Mouse (Mus musculus) CD4-positive, CD25-positive, alpha-beta regulatory T cell, adult 2 months (primary cell): ENCODE results near the gene Fads1.

Experiments
- DNase-seq: peaks from one replicate; pipeline ENCODE4 v3.0.0-alpha.2; 2012; ENCODE audit warnings: low read depth, low spot score

Gene Fads1

DNA sequence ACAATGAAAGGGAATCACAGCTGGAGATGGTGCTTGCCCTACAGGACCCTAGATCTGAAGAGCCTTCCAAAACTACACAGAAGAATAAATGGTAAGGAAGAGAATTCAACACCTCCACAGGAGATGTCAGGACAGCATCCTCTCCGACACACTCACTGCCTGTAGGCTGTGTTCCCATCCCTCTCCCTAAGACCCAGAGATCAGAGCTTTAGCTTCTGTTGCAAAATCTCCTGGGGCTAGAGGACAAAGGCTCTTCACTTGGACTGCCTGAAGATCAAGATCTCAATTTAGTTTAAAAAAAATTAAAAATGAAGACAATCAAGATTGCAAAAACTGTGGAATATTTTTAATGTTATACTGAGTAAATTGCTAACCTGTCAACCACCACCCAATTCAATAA, 6.2 kb upstream of the Fads1 start:
- DNase-seq: no peak

DNA sequence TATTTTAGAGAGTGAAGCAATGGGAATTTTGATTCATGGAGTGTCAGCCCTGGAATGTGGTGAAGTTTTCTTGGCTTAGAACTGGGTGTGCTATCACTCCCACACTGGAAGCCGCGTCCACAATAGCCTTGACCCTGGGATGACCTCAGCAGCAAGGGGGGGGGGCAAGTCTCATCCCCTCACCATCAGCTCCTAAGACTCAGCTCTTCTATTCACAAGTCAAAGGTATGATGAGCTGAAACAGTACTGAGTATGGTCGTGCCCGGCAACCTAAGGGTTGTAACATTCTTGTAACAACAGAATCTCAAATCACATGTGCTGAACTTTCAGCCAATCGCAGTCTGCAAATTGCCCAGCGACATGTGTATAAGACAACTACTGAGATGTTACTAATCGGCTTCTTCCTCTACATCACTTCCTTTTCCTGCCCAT, 5.7 kb upstream of the Fads1 start:
- DNase-seq: no peak

DNA sequence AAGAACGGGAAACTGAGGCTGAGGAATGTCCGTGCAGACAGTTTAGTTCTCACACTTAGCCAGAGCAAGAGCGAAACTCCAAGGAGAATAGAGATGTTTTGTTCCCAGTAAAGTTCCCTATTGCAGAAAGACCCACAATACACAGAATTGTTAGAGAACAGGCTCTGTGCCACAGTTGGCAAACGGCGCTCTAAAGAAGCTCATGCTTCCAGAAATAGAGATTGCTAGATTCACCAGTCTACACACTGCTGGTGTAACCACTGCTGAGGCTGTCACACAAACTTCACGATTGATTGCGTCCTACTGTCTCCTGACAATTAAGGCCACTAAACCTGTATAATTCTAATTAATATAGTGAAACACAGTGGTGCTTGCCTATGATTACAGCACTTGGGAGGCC, 1.5 kb upstream of the Fads1 start:
- DNase-seq: no peak

DNA sequence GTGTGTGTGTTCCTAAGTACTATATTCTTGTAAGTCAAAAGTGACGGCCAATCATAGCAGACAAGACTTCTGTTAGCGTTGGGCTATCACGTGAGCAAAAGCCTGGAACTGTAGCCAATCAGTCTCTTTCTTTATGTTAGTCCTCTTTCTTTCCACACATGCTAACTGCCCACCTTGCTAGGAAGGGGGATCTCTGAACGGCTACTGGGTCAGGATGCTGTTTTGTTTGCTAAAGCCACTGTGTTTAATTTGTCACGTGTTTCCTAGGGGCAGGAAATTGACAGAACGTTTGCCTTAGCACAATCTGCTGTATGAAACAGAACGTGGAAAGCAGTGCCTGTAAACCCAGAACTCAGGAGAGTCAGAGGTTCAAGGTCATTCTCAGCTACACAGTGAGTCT, 546 bp upstream of the Fads1 start:
- DNase-seq: peak; percentile 19

DNA sequence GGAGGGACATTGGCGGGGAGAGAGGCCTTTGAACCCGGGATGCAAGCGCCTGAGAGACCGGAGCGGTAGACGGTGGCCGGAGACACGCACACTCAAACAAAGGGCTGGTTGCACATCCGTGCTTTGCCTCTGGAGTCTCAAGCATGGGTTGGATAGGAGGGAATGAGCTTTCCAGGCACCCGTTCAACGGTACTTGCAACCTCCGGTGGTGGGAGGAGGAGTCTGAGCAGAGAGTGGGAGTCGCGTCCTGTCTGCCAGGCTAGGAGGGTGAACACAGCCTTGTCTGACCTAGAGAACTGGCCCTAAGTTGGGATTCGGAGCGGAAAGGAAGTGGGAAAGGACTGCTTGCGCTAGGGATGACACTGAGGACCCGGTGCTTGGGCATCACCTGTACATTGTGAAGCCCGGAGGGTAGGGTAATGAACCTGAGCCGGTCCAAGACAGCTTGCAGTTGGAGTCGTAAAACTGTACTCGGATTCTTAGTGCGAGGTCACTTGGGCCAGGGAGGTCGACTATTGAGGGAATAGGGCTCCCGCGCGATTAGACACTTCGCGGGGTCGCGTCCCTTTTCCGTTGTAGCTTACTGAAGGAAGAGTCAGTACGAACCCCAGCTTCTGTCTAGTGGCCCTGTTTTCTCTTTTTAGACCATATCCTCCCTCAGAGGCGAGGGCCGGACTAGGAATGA, 753 bp downstream of the Fads1 start:
- DNase-seq: peak; percentile 49

DNA sequence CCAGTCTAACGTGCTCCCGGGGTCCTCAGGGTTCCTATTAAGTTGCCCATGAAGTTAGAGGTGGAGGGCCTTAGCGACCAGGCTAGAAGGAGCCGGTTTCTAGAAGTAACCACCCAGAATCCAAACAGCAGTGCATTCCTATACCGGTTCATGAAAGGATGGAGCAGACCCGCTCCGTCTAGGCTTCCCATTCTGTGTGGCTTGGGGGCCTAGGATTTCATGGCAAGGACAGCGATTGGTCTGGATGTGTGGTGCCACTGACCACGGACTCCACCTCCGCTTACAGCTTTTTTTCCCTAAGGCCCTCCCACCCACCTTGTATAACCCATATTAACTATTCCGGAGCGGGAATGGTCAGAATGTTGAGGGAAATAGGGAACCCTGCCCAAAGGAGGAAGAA, 1.4 kb downstream of the Fads1 start:
- DNase-seq: no peak

DNA sequence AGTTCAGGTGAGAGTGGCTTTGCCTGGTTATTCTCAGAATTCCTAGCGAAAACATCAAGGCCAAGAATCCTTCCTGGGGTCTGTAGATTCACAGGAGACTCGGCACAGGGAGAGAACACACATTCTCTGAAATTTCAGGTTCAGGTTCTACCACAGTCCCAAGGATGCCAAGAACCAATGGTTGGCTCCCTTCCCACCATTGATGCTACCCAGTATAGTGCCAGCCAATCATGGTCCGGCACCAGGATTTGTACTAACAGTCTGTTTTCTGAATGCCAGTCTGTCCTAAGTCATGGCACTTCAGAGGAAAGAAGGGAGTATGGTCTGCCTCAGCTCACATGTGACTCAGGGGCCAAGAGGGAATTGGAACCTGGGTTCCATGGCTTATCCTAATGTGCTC, 3.2 kb downstream of the Fads1 start:
- no peak for DNase-seq

DNA sequence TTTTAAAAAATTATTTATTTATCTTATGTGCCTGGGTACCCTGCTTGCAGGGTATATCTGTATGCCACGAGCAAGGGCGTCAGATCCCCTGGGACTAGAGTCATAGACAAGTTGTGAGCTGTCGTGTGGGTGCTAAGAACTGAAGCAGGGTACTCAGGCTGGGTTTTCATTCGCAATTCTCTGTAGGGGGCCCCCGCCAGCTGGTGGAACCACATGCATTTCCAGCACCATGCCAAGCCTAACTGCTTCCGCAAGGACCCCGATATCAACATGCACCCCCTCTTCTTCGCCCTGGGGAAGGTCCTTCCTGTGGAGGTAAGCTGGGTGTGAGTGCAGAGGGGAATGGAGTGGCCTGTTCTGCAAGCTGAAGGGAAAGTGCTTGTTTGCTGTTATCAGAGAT, 3.9 kb downstream of the Fads1 start:
- no peak for DNase-seq

DNA sequence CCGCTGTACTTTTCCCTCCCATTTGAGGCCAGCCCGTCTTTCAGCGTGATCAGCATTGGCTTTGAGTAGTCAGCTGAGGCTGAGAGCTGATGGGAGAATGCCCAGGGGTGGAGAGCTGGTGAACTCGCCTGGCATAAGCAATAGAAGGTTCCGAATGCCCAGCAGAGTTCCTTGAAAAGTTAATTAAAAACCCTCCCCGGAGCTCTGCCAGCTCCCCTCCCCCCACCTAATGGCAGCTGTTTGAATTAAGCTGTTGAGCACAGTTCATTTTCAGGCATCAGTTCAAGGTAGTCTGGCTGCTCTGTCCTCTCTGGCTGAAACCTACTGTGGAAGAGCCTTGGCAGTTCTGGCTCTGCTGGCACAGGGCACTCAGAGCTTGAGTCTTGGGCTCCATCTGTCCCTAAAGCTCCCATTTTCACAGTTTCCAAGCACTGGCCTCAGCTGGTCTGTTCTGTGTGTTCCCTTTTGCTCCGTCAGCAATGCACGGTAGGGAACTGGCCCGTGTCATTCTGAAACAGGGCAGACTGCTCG, 5.7 kb downstream of the Fads1 start:
- no peak for DNase-seq

DNA sequence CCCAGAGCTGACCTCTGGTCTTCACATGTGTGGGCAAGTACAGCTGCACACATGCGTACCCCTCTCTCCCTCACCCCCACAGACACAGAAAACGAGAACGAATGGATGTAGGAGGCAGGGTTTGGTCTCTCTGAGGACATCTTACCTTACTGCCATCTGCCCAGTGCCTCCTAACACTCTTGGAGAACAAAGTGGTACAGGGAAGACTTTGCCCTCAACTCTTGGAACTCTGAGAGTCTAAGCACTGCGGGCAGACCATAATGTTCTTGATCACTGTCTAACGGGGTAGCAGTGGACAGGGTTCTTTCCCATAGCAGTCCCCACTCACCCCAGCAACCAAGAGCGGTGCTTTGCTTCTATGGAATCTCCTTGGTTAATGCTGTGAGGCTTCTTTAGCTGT, 6.3 kb downstream of the Fads1 start:
- no peak for DNase-seq

DNA sequence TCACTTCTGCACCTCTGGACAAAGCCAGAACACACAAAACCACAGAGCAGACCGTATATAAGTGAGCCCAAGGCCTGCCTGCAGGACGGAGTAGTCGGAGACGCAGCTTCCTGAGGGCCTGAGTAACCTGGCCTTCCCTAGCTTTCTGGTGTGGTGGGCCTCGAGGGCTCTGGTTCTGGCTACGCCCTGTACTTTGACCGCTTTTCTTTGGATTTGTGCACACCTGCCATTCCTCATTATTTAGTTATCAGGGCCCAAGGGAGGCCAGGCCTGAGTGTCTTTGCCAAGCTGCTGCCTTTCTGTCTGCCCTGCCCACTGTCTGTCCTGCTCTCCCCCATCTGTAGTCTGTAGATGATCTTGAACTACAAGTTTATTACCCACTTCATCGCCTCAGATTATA, 7.3 kb downstream of the Fads1 start:
- DNase-seq: no peak

DNA sequence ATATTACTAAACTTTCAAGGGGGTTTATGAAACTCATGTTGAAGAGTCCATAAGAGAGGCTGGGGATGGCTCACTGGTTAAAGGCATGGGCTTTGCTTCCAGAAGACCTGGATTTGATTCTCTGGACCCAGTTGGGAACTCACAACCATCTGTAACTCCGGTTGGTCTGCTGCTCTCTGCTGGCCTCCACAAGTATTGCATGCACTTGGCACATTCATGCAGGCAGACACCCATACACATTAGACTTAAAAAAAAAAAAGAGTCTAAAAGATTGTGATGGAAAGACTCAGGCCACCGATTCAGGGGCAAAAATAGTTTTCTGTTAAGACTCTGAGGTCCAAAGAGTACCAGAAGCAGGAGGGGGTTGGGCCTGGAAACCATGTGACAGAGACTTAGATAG, 8.1 kb downstream of the Fads1 start:
- DNase-seq: peak; percentile 76

DNA sequence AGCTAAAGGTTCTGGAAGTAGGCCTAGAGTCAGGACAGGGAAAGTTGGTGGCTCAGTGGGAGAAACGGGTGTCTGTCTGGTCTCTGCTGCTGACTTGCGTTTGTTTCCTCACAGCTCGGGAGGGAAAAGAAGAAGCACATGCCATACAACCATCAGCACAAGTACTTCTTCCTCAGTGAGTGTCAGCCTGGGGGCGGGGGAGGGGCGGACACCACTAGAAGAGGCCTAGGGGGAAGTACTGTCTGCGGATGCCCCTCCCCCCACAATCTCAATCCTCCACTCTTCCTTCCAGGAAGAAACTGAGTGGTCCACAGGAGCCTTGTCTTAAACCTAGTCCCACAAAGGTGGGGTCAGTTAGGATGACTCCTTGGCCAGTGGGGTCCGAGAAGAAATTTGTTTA, 8.6 kb downstream of the Fads1 start:
- DNase-seq: peak; percentile 31

DNA sequence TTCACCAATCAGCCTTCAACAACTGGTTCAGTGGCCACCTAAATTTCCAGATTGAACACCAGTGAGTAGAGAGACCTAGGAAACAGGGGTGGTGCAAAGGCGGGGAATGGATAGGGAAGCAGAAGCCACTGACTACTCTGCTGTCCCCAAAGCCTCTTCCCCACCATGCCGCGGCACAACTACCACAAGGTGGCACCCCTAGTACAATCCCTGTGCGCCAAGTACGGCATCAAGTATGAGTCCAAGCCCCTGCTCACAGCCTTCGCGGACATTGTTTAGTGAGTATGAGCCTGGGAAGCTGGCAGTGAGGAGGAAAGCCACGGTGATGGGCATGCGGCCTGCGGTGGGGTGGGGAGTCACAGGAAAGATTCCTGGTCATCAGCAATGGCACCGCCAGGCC, 11.6 kb downstream of the Fads1 start:
- no peak for DNase-seq

DNA sequence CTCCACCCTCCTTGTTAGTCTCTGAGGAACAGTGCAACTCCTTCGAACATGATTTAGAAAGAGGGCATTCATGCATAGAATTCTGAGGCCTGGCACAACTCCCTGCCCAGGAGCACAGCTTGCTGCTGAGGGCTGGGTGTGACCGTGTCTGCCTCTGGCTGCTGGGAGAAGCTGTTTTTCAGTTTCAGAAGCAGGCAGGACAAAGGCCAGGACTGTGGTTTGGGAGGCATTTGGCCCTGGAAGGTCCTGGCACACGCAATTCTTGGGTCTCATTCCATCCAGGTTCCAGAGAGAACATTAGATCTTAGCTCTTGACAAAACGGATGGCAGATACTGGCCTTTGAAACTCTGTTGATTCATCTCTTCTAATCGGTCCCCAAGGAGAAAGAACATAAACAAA, 12.6 kb downstream of the Fads1 start:
- no peak for DNase-seq

DNA sequence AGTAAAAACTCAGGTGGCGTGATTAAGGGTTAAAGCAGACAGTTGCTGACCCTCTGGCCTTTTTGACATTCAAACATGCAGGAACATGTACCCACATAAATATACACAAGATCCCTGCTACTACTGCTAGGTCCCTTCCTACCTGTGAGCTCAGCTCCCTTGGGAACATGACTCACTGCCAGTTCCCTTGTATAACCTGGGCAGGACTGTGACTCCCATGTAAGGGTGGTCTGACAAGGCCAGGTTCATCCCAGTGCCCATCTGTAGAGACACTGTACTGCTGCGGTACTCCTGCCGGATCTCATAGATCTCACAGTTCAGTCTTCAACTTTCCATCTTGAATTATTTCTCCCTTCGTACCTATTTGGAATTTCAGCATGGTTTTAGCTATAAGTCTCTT, 14.4 kb downstream of the Fads1 start:
- DNase-seq: no peak

DNA sequence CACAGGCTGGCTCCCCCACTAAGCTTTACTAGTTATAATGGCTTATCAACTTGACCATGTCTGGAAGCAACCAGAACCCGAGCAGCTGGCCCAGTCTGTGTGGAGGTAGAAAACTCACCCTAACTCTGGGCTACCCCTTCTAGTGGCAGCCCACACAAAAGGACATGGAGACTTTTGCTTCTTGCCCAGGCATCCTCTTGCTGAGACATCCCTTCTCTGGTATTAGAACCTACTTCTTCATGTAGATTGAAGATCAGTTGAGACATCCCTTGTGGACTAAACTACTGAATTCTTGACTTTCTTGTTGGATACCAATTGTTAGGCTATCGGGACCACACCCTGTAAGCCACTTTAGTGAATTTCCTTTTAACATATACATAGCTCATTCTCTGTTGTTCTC, 15.6 kb downstream of the Fads1 start:
- no peak for DNase-seq

DNA sequence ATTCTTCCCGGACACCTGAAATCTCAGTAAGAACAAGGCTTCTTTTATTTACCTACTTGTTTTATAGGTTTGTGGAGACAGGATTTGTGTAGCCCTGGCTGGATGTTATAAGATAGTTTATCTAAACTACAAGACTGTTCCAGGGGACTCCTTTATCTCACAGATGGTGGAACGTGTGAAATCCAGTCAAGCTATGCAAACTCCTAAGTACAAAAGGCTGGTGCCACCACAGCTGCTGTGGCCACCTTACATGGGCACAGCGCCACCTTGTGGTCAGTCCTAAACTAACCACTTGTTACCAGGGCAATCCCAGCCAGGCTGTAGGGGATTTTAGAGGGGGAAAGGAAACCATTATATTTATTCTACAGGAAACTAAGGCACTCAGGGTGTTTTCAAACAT, 16.0 kb downstream of the Fads1 start:
- DNase-seq: peak; percentile 89

DNA sequence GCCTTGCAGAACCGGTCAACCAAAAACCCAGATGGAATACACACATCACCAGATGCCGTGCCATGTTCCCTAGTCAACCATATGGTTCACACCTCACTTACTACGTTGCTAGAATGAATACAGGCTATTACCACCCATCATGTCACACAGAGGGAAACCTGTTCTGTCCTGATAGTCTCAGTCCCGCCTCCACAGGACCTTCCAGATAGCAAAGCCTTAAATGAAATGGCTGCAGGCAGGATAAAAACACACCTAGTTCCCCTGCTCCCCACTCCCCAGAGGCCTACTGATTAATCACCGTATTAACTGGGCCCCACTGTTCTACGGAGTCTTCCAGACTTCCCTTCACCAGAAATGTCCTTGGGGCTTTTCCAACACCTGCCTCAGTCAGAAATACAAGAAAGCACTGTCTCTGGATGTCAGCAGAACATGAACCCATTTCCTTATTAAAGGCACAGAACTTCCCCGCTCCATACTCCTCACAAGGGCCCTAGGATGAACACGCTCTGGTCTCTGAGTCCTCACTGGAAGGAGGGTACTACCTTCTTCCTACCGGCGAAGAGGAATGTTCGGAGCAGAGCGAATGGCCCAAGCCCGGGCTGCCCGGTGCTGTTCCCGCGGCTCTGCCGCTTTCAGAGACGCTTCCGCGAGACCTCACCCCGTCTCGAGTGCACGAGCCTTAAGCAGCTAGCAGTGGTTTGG, 20.6 kb downstream of the Fads1 start:
- no peak for DNase-seq

DNA sequence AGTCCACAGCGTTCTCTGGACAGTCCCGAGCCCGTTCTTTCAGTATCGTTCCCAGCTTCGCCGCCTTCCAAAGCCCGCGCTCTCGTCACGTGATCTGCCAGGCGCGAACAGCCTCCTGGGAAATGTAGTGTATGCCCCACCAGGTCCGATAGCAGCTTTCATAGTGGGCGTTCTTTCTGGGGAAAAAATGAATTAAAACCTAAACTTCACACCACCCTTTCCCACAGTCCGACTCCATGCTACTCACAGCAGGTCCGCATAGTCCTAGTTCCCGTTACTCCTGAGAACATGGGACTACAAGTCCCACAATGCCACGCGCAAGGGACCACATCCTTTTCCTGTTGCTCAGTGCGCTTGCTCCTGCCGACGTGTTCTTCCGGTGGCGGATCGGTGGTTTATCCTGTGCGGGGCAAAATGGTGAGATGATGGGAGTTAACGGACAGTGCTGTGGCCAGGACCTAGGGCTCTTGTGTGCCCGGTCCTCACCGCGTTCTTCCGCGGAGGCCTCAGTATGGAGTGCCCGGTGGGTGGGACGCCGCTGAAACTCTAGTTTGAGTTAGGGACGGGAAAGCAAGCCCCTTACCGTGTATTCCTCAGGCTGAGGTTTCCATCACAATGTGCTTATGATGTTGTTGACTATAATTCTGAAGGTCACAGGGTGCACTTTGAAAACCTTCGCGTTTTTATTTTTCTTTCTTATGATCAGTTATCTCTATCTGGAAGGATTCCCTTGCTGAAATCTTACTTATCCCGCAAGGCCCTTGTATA, 21.3 kb downstream of the Fads1 start, which contains the start of the genes Tmem258 and Fen1:
Gene Tmem258 (plus strand): TSS at position 167 of the 768 bp plus-strand sequence.
Gene Fen1 (minus strand): TSS at position 322 of the 768 bp plus-strand sequence.
- DNase-seq: peak; percentile 94

DNA sequence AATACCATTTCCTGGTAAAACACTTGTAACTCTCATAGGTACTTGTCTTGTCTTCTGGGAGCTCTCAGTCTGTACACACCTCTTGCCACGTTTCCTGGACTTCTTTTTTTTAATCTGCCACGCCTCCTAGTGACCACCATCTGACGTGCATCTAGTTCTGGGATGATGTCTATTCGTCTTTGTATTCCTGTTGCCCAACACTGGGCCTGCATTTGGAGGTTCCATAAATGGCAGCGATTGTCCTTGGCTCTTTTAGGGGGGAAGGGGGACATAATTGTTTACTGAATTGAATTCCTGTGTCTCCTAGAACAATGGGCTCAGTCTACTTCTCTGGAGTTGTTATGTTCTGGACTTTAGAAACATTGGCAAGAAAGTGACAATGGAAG, 21.9 kb downstream of the Fads1 start:
- peak; percentile 77 for DNase-seq

DNA sequence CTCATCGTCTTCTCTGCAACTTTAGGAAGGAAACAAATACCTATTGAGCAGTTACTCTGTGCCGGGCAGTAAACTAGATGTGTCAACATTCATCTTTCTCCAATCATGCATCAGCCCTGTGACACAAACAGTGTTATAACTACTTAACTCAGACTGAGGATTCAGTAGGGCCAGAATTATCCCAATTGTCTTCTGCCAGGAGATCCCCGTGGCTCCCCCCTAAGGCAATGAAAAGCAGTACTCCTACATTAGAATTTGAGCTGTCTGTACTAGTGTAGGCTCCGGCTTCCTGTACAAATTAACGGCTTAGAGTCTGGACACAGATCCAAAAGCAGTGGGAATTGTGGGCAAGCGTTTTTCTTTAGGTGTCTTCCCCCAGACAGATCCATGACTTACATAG, 22.4 kb downstream of the Fads1 start:
- DNase-seq: peak; percentile 10
